Mouse (Mus musculus) liver, embryonic 12.5 days (tissue): Measurements from ENCODE around the gene Myef2. TPM values are rescaled to one million over a fixed set of nuclear protein-coding genes. Genes with fewer than 3 reads are reported as not detected.
A peak's percentile ranks its signal among the peaks of the same experiment; 100 is the strongest.

ENCODE experiments used
- ATAC-seq: fragments of 200-750 bp; cut with Nextera tagmentation; 2 replicates; pipeline ENCODE4 v1.8.0; 2017; ENCODE audit warnings: moderate number of reproducible peaks, mild to moderate bottlenecking, moderate library complexity
- H3K27ac ChIP-seq: fragments of 300-500 bp; sonication (generic); 2 replicates; pipeline ENCODE4 v1.5.1; 2016; ENCODE audit warnings: mild to moderate bottlenecking
- H3K27me3 ChIP-seq: fragments of 300-500 bp; sonication (generic); replicated peaks from 2 replicates; pipeline ENCODE4 v1.6.1; 2016; ENCODE audit warnings: mild to moderate bottlenecking, moderate library complexity
- H3K36me3 ChIP-seq: fragments of 300-500 bp; sonication (generic); 2 replicates; pipeline ENCODE4 v1.6.1; 2016; ENCODE audit warnings: mild to moderate bottlenecking, moderate library complexity
- H3K4me1 ChIP-seq: fragments of 300-500 bp; sonication (generic); 2 replicates; pipeline ENCODE4 v1.6.1; 2016
- H3K4me2 ChIP-seq: fragments of 300-500 bp; sonication (generic); 2 replicates; pipeline ENCODE4 v1.6.1; 2016; ENCODE audit warnings: mild to moderate bottlenecking, moderate library complexity
- H3K4me3 ChIP-seq: fragments of 300-500 bp; sonication (generic); 2 replicates; pipeline ENCODE4 v1.5.1; 2016; ENCODE audit warnings: mild to moderate bottlenecking, moderate library complexity
- H3K9ac ChIP-seq: fragments of 300-500 bp; sonication (generic); 2 replicates; pipeline ENCODE4 v1.6.1; 2016; ENCODE audit warnings: mild to moderate bottlenecking, moderate library complexity
- H3K9me3 ChIP-seq: fragments of 300-500 bp; sonication (generic); replicated peaks from 2 replicates; pipeline ENCODE4 v1.6.1; 2016; ENCODE audit warnings: mild to moderate bottlenecking, moderate library complexity
- WGBS: fragments of 180-500 bp; shearing (Covaris S2); methylation state at CpG from one replicate; pipeline ENCODE4 v1.1.7; 2016; ENCODE audit not compliant: insufficient replicate concordance; 5-methylcytosine and 5-hydroxymethylcytosine counted together
- polyA plus RNA-seq: library from polyadenylated mRNA; unstranded; fragments of >200 nt; fragmentation: Nextera tagmentation; extraction: Ambion mirVana; gene quantifications from 2 replicates; pipeline ENCODE4 v1.2.1, GENCODE M21; 2016

The Myef2 gene
- 42.2 and 45.0 TPM in 2 replicates for polyA plus RNA-seq

GRCm38 (mm10) chr2:125123477-125123852, at the start of gene Myef2:
TSS of gene Myef2 (minus strand) at chr2:125123661.
- WGBS, result under 1% methylated on average over 48 of the region's 48 CpGs
- H3K9ac ChIP-seq, result peak within 1 kb of the TSS; percentile 94
- H3K36me3 ChIP-seq, result peaks cover 4% of the 10 kb centered on the region; the same call in 1 of the 2 replicates
- peak within 1 kb of the TSS; percentile 88 for H3K27ac ChIP-seq
- peaks cover 42% of the 10 kb centered on the region for H3K4me1 ChIP-seq
- peak within 1 kb of the TSS; percentile 86 for H3K4me3 ChIP-seq
- H3K4me2 ChIP-seq, result peak within 1 kb of the TSS; percentile 78
- ATAC-seq, result peak; percentile 90
- no peaks in the 10 kb centered on the region for H3K9me3 ChIP-seq
- H3K27me3 ChIP-seq, result 0 out of 2 replicates have a peak, but pooled peaks cover 9% of the 10 kb centered on the region

- no peak overlapping the region for H3K4me2 ChIP-seq
- no peak overlapping the region for H3K4me3 ChIP-seq
- no peaks in the 10 kb centered on the region for H3K27me3 ChIP-seq
- H3K27ac ChIP-seq, result no peak overlapping the region
- no peaks in the 10 kb centered on the region for H3K4me1 ChIP-seq
- H3K9ac ChIP-seq, result no peak overlapping the region
- WGBS, result 65% methylated on average over 4 of the region's 4 CpGs
- no peak for ATAC-seq
- no peaks in the 10 kb centered on the region for H3K9me3 ChIP-seq
- H3K36me3 ChIP-seq, result no peaks in the 10 kb centered on the region
These were observed 38.6 kb upstream of the Myef2 start for GRCm38 (mm10) chr2:125162012-125162470.

- H3K4me1 ChIP-seq, result no peaks in the 10 kb centered on the region
- H3K27me3 ChIP-seq, result no peaks in the 10 kb centered on the region
- no peak overlapping the region for H3K4me3 ChIP-seq
- 7% methylated on average over 2 of the region's 2 CpGs for WGBS
- no peak overlapping the region for H3K9ac ChIP-seq
- no peak overlapping the region for H3K4me2 ChIP-seq
- H3K9me3 ChIP-seq, result no peaks in the 10 kb centered on the region
- no peak for ATAC-seq
- no peaks in the 10 kb centered on the region for H3K36me3 ChIP-seq
- H3K27ac ChIP-seq, result no peak overlapping the region
These were observed 32.0 kb upstream of the Myef2 start for GRCm38 (mm10) chr2:125155504-125155903.

- H3K36me3 ChIP-seq, result no peaks in the 10 kb centered on the region
- 73% methylated on average over 9 of the region's 9 CpGs for WGBS
- H3K4me1 ChIP-seq, result no peaks in the 10 kb centered on the region
- no peak overlapping the region for H3K4me3 ChIP-seq
- no peak for ATAC-seq
- H3K27ac ChIP-seq, result no peak overlapping the region
- H3K27me3 ChIP-seq, result no peaks in the 10 kb centered on the region
- H3K9me3 ChIP-seq, result no peaks in the 10 kb centered on the region
- no peak overlapping the region for H3K4me2 ChIP-seq
- H3K9ac ChIP-seq, result no peak overlapping the region
These were observed 30.8 kb upstream of the Myef2 start for GRCm38 (mm10) chr2:125154294-125154693.

- Histone ChIP-seq H3K27me3 (no peaks in the 10 kb centered on the region), H3K4me2 (no peak within 1 kb of the TSS), H3K9ac (no peak within 1 kb of the TSS), H3K4me1 (no peaks in the 10 kb centered on the region), H3K27ac (no peak within 1 kb of the TSS), H3K9me3 (no peaks in the 10 kb centered on the region), H3K4me3 (no peak within 1 kb of the TSS), H3K36me3 (no peaks in the 10 kb centered on the region)
- 70% methylated on average over 6 of the region's 6 CpGs for WGBS
- no peak for ATAC-seq
These were observed 28.9 kb upstream of the Myef2 start, which contains the start of gene Slc12a1 for GRCm38 (mm10) chr2:125152388-125152787. TSS of gene Slc12a1 (plus strand) at chr2:125152505.

GRCm38 (mm10) chr2:125142336-125142735, 18.9 kb upstream of the Myef2 start:
- no peak for ATAC-seq
- no peaks in the 10 kb centered on the region for H3K36me3 ChIP-seq
- H3K4me3 ChIP-seq, result no peak overlapping the region

GRCm38 (mm10) chr2:125136846-125137245, 13.4 kb upstream of the Myef2 start:
- Histone ChIP-seq H3K4me2 (peak overlapping the region; percentile 51; the same call in 1 of the 2 replicates), H3K36me3 (no peaks in the 10 kb centered on the region), H3K27me3 (peaks cover 14% of the 10 kb centered on the region), H3K9me3 (no peaks in the 10 kb centered on the region), H3K27ac (no peak overlapping the region), H3K9ac (no peak overlapping the region), H3K4me1 (peaks cover 6% of the 10 kb centered on the region; the same call in 1 of the 2 replicates), H3K4me3 (no peak overlapping the region)
- no peak for ATAC-seq
- 20% methylated on average over 7 of the region's 7 CpGs for WGBS

More at GRCm38 (mm10) chr2:125142336-125142735, 18.9 kb upstream of the Myef2 start:
- Histone ChIP-seq H3K4me2 (no peak overlapping the region), H3K9me3 (no peaks in the 10 kb centered on the region), H3K9ac (no peak overlapping the region), H3K27me3 (no peaks in the 10 kb centered on the region), H3K4me1 (no peaks in the 10 kb centered on the region), H3K27ac (no peak overlapping the region)

- no peaks in the 10 kb centered on the region for H3K36me3 ChIP-seq
- H3K4me3 ChIP-seq, result peak within 1 kb of the TSS; percentile 14
- H3K27ac ChIP-seq, result no peak within 1 kb of the TSS
- H3K4me2 ChIP-seq, result peak within 1 kb of the TSS; percentile 51
- no peak within 1 kb of the TSS for H3K9ac ChIP-seq
- 2% methylated on average over 39 of the region's 39 CpGs for WGBS
- peaks cover 6% of the 10 kb centered on the region; the same call in 1 of the 2 replicates for H3K4me1 ChIP-seq
- H3K27me3 ChIP-seq, result peaks cover 14% of the 10 kb centered on the region
- ATAC-seq, result no peak
- H3K9me3 ChIP-seq, result no peaks in the 10 kb centered on the region
These were observed 12.7 kb upstream of the Myef2 start, which contains the start of gene Ctxn2 for GRCm38 (mm10) chr2:125135903-125136811. TSS of gene Ctxn2 (plus strand) at chr2:125136692.

- Histone ChIP-seq H3K9ac (no peak overlapping the region), H3K4me2 (no peak overlapping the region), H3K27me3 (peaks cover 14% of the 10 kb centered on the region), H3K36me3 (no peaks in the 10 kb centered on the region), H3K9me3 (no peaks in the 10 kb centered on the region), H3K4me3 (no peak overlapping the region), H3K27ac (no peak overlapping the region), H3K4me1 (peaks cover 6% of the 10 kb centered on the region; the same call in 1 of the 2 replicates)
- WGBS, result 23% methylated on average over 4 of the region's 4 CpGs
- no peak for ATAC-seq
These were observed 10.7 kb upstream of the Myef2 start for GRCm38 (mm10) chr2:125134113-125134512.

GRCm38 (mm10) chr2:125126792-125127191, 3.3 kb upstream of the Myef2 start:
- ATAC-seq, result no peak
- no peak overlapping the region for H3K27ac ChIP-seq
- no peak overlapping the region for H3K4me3 ChIP-seq
- 36% methylated on average over 3 of the region's 3 CpGs for WGBS
- H3K9ac ChIP-seq, result no peak overlapping the region
- 0 out of 2 replicates have a peak, but pooled peaks cover 9% of the 10 kb centered on the region for H3K27me3 ChIP-seq
- H3K4me2 ChIP-seq, result no peak overlapping the region
- H3K4me1 ChIP-seq, result peaks cover 15% of the 10 kb centered on the region
- H3K9me3 ChIP-seq, result no peaks in the 10 kb centered on the region
- no peaks in the 10 kb centered on the region for H3K36me3 ChIP-seq

GRCm38 (mm10) chr2:125125824-125126223, 2.4 kb upstream of the Myef2 start:
- no peak overlapping the region for H3K4me2 ChIP-seq
- H3K27me3 ChIP-seq, result 0 out of 2 replicates have a peak, but pooled peaks cover 9% of the 10 kb centered on the region
- no peak overlapping the region for H3K27ac ChIP-seq
- H3K9ac ChIP-seq, result no peak overlapping the region
- 28% methylated on average over 4 of the region's 4 CpGs for WGBS
- no peaks in the 10 kb centered on the region for H3K9me3 ChIP-seq
- peaks cover 24% of the 10 kb centered on the region for H3K4me1 ChIP-seq
- H3K4me3 ChIP-seq, result no peak overlapping the region
- ATAC-seq, result no peak
- no peaks in the 10 kb centered on the region for H3K36me3 ChIP-seq
